Mouse (Mus musculus) kidney, postnatal 4 days (tissue): ENCODE measurements around the gene P4ha1.

Source experiments
- DNase-seq, 2 experiments: peaks; one replicate each; pipeline ENCODE4 v3.0.0; 2021; ENCODE audit warnings: mixed read lengths in 2 of 2

P4ha1 gene

GRCm38 (mm10) chr10:59324311-59325165 lies 1.4 kb downstream of the P4ha1 start:
- peak in 1 of 2 experiments; percentile 30 for DNase-seq

DNA sequence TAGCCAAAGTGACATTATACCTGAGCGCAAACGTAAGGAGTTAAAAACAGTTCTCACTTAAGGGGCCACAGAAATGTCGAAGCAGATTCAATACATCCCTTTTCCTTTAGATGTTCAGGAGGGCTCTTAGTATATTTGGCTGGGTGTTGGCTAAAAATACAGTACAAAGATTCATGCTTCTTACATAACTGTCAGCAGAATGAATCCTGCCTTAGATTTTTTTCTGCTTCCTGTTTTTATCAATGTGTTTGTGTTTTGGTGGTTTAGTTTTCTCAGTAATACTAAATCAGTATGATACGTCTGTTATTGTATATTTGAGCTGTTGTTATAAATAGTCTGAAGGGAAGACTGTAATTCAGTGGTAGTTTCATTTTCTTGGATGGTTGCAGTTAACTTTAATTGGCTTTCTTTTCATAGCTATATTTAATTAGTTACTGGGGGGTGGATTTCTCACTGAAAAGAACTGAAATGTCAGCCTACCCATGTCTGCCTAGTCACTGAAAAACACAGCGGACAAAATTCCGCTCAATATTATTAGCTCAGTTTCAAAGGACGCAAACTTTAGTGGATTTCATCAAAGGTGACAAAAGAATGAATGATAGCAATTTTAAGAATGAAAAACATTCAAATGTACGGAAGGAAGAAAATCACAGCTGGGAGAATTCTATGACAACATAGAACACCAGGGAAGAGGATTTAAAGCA lies 3.7 kb downstream of the P4ha1 start:
- no peak for DNase-seq

- no peak for DNase-seq
Observed at GRCm38 (mm10) chr10:59327316-59327710, 4.2 kb downstream of the P4ha1 start.

GRCm38 (mm10) chr10:59331546-59332256 lies 8.6 kb downstream of the P4ha1 start:
- DNase-seq: no peak

DNA sequence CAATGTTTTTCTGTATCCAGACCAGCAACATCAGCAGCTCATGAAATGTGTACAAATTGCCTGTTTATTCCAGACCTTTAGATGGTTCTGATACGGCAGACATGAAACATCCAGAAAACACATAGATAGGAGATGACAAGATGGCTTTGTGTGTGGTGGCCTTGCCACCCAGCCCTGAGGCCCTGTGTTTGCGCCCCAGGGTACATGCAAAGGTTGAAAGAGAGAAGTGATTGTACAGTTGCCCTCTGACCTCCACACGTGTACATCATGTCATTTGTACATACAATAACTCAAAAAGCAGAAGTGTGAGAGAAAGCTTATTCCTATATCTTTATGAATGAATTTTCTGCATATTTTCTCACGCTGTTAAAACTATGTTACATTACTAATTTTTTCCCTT lies 10.3 kb downstream of the P4ha1 start:
- DNase-seq: no peak

DNA sequence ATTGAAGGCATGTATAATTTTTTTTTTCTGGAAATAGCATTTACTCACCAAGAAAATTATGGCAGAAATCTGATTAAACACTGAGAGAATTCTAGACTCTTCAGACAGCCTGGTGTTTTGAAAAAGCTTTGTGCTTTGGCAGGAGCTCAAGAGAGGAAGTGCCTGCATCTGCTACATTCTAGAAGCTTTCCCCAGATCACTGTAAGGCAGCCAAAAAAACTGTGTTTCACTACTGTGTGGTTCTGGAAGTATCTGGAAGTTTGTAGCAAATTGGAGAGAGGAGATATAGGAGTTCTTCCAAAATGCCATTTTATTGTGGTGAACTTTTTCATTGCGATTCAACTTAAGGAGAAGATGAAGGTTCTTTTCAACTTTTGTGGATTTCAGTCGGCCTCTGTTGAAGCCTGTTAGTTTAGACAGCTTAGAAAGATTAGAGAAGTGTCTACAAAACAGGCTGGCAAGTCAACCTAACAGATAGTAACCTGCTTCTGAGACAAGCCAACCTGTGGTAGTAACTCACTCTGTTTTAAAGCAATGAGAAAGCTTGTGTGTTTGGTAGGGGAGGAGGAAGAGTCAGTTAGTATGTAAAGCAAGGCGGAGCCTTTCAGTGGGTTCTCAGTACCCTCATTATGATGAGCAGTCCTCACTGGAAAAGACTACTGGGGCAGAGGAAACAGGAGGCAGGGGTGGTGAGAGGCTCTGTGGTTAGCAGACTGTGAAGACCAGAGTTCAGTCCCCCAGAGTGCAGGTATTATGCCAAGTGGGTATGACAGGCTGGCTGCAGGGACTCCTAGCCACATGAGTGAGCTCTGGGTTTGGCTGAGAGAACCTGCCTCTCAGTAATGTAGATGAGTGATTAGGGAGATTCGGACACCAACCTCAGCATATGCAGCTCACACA lies 12.1 kb downstream of the P4ha1 start:
- peak; percentile 27 to 46 for DNase-seq

GRCm38 (mm10) chr10:59336124-59336523 lies 13.0 kb downstream of the P4ha1 start:
- DNase-seq: no peak

DNA sequence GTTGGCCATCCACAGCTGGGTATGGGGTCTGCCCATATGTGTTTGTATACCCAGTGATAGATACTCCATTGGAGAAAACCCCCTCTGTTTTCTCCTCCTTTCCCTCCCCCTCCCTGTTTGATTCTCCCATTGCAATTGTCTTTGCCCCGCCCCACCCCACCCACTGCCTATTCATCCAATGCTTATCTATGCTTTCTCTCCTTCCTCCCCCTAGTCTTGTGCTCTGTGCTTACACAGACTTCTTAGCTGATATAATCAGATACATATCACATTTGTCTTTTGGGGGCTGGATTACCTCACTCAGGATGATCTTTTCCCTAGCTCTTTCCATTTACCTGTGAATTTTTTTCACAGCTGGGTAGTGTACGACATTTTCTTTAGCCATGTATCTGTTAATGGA lies 23.5 kb downstream of the P4ha1 start:
- DNase-seq: no peak

DNA sequence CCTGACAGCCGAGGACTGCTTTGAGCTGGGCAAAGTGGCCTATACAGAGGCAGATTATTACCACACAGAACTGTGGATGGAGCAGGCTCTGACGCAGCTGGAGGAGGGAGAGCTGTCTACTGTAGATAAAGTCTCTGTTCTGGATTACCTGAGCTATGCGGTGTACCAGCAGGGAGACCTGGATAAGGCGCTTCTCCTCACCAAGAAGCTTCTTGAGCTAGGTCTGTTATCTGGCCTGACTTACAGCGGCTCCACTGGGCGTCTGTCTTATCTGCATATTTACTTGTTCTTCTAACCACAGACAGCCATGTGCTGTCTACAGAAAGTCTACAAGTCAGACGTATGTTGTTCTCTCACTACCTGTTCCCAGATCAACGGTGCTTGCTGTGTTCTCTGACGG lies 25.1 kb downstream of the P4ha1 start:
- no peak for DNase-seq

- no peak for DNase-seq
Observed at GRCm38 (mm10) chr10:59349536-59349935, 26.4 kb downstream of the P4ha1 start.

- no peak for DNase-seq
Observed at GRCm38 (mm10) chr10:59353065-59353464, 30.0 kb downstream of the P4ha1 start.

- no peak for DNase-seq
Observed at GRCm38 (mm10) chr10:59354120-59354519, 31.0 kb downstream of the P4ha1 start.

DNA sequence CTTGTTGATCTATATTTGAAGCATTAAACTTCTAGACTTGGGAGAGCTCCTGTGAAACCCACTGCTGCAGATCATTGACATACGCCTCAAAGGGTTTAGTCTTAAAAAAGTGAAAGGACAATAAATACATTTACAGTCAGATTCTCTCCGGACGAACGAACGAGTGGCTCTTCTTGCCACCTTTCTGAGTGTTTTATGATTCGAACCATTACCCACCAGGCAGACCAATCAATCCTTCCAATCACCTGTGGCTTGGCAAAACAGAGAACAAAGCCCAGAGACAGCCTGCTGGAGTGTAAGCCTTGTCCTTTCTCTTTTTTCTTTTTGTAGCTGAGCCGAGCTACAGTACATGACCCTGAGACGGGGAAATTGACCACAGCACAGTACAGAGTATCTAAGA lies 31.9 kb downstream of the P4ha1 start:
- no peak for DNase-seq

- DNase-seq: peak in 1 of 2 experiments; percentile 17
Observed at GRCm38 (mm10) chr10:59358744-59359143, 35.6 kb downstream of the P4ha1 start.

GRCm38 (mm10) chr10:59363208-59363607 lies 40.1 kb downstream of the P4ha1 start:
- no peak for DNase-seq

DNA sequence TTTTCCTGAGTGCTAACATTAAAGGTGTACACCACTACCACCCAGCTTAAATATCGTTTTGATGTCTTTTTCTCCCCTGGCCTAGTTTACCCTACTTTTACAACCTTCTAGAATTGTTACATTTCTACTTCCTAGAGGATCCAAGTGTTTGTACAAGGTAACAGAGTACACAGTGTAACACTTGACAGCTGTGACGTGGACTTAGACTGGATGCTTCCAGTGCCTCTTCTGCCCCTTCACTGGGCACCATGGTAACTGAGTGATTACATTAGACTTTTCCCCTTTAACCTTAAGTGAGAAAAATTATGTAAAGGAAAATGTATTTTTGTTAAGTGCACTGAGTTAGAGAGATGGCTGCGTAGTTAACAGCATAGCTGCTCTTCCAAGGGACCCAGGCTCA lies 41.5 kb downstream of the P4ha1 start:
- DNase-seq: no peak

DNA sequence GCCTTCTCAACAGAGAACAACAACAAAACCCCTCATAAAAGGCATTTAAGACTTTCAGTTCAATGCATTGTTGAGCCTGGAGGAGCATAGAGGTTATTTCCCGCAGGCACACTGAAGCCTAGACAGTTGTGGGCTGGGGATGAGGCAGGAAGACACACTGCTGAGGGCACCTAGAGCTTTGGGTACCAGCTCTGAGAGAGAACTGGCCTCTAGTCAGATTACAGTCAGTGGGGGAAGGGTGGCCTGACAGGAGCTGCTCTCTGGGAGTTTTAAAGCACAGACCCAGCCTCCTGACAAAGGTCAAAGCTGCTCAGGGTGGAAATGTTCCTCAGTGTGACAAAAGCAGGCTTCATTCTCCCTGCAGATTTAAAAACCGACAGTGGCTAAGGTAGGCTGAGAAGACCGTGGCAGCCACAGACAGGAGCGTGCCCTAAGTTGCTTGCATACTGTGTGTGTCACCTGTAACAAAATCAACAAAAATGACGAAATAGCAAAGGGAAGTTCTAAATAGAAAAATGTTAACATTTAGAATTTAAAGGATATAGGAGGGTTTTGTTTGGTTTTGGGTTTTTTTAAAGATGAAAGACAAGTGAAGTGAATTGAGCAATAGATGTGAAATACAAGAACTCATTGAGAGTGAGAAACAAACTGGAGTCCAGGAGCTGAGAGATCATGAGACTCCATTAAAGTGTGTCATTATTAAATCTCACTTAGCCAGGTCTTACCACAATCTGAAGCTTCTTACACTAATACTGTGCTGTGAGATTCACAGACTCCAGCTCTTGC lies 42.9 kb downstream of the P4ha1 start:
- DNase-seq: no peak

DNA sequence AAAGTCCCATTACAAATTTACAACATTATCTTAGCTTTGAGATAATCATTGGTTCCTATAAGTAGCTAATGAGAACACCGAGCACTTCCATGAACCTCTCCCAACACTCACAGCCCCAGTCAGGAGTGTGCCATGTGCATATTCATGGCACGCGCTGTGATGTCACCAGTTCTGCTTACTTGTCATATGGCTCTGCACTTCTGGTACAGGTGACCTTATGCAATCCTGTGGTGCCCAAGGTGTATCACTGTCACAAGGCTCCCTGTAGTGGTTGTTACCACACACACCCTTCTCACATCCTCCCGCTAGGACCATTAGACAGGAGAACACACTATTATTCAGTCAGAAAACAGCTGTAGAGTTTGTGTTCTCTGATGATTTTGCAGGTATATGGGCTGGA lies 43.6 kb downstream of the P4ha1 start:
- no peak for DNase-seq

- no peak for DNase-seq
Observed at GRCm38 (mm10) chr10:59367206-59367605, 44.1 kb downstream of the P4ha1 start.

- no peak for DNase-seq
Observed at GRCm38 (mm10) chr10:59368729-59369128, 45.6 kb downstream of the P4ha1 start.

GRCm38 (mm10) chr10:59369426-59369825 lies 46.3 kb downstream of the P4ha1 start:
- no peak for DNase-seq

DNA sequence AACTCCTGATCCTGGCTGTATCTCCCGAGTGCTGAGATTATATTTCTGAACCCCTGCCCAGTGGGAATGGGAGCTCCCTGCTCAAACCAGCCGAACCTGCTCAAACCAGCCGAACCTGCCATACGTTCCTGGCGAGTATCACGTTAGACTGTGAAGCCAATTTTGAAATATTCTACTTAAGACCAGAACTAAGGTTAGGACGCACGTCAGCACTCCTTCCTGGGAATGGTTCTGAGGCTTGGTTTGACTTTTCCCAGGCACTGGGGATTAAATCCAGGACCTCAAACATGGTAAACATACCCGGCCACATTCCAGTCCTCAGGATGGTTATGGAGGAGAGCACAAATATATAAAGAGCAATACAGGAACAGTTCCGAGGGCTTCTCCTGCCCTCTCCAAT lies 54.8 kb downstream of the P4ha1 start:
- DNase-seq: no peak
